Mouse (Mus musculus): ENCODE data around the gene Pde4d. TPM values are rescaled to one million over a fixed set of nuclear protein-coding genes. Genes with fewer than 3 reads are reported as not detected.

The Pde4d gene
- polyA plus RNA-seq, 1 experiment from 2014 or later, result 14.8 TPM

GRCm38 (mm10) chr13:109441401-109441973 lies 991.7 kb downstream of the Pde4d start:
- Histone ChIP-seq H3K4me3 (ENCODE audit: low read length) (peak overlapping the region; percentile 51), H3K9ac (ENCODE audit: low read depth, low read length) (peak overlapping the region; percentile 49; the same call in 1 of the 2 replicates), H3K9me3 (ENCODE audit: control insufficient read depth, low read length) (no peaks in the 10 kb centered on the region), H3K27ac (ENCODE audit: low read depth, low read length) (peak overlapping the region; percentile 69; the same call in 1 of the 2 replicates), H3K4me1 (ENCODE audit: control insufficient read depth, insufficient read depth, low read length) (peaks cover 13% of the 10 kb centered on the region; the same call in 1 of the 2 replicates), H3K36me3 (ENCODE audit: control insufficient read depth, insufficient read depth, low read length) (no peaks in the 10 kb centered on the region), H3K27me3 (ENCODE audit: control insufficient read depth, insufficient read depth, low read length) (no peaks in the 10 kb centered on the region), H3K4me2 (replicated peaks; ENCODE audit: low read depth, low read length) (peak overlapping the region; percentile 70)
- WGBS, result 19% methylated on average over 12 of the region's 12 CpGs
- ATAC-seq (ENCODE audit: low FRiP score, low TSS enrichment), result no peak

GRCm38 (mm10) chr13:109446138-109446537 lies 996.4 kb downstream of the Pde4d start:
- Histone ChIP-seq H3K27ac (ENCODE audit: low read depth, low read length) (no peak overlapping the region), H3K4me3 (ENCODE audit: low read length) (no peak overlapping the region), H3K36me3 (ENCODE audit: control insufficient read depth, insufficient read depth, low read length) (no peaks in the 10 kb centered on the region), H3K27me3 (ENCODE audit: control insufficient read depth, insufficient read depth, low read length) (no peaks in the 10 kb centered on the region), H3K4me2 (replicated peaks; ENCODE audit: low read depth, low read length) (no peak overlapping the region), H3K9me3 (ENCODE audit: control insufficient read depth, low read length) (no peaks in the 10 kb centered on the region), H3K9ac (ENCODE audit: low read depth, low read length) (no peak overlapping the region), H3K4me1 (ENCODE audit: control insufficient read depth, insufficient read depth, low read length) (0 out of 2 replicates have a peak, but pooled peaks cover 4% of the 10 kb centered on the region)
- no peak for ATAC-seq (ENCODE audit: low FRiP score, low TSS enrichment)
- 89% methylated on average over 7 of the region's 7 CpGs for WGBS

- no peak for ATAC-seq (ENCODE audit: low FRiP score, low TSS enrichment)
- Histone ChIP-seq H3K4me1 (ENCODE audit: control insufficient read depth, insufficient read depth, low read length) (no peaks in the 10 kb centered on the region), H3K27me3 (ENCODE audit: control insufficient read depth, insufficient read depth, low read length) (no peaks in the 10 kb centered on the region), H3K9ac (ENCODE audit: low read depth, low read length) (no peak overlapping the region), H3K4me3 (ENCODE audit: low read length) (no peak overlapping the region), H3K9me3 (ENCODE audit: control insufficient read depth, low read length) (no peaks in the 10 kb centered on the region), H3K36me3 (ENCODE audit: control insufficient read depth, insufficient read depth, low read length) (no peaks in the 10 kb centered on the region), H3K4me2 (replicated peaks; ENCODE audit: low read depth, low read length) (no peak overlapping the region), H3K27ac (ENCODE audit: low read depth, low read length) (no peak overlapping the region)
- 75% methylated on average over 5 of the region's 5 CpGs for WGBS
These were observed 998.4 kb downstream of the Pde4d start for GRCm38 (mm10) chr13:109448121-109448520.

- H3K4me3 ChIP-seq (ENCODE audit: low read length), result no peak overlapping the region
- ATAC-seq (ENCODE audit: low FRiP score, low TSS enrichment), result no peak
- H3K9me3 ChIP-seq (ENCODE audit: control insufficient read depth, low read length), result no peaks in the 10 kb centered on the region
- no peaks in the 10 kb centered on the region for H3K27me3 ChIP-seq (ENCODE audit: control insufficient read depth, insufficient read depth, low read length)
- H3K4me2 ChIP-seq (replicated peaks; ENCODE audit: low read depth, low read length), result no peak overlapping the region
- H3K4me1 ChIP-seq (ENCODE audit: control insufficient read depth, insufficient read depth, low read length), result no peaks in the 10 kb centered on the region
- no peak overlapping the region for H3K9ac ChIP-seq (ENCODE audit: low read depth, low read length)
- H3K36me3 ChIP-seq (ENCODE audit: control insufficient read depth, insufficient read depth, low read length), result no peaks in the 10 kb centered on the region
- H3K27ac ChIP-seq (ENCODE audit: low read depth, low read length), result no peak overlapping the region
These were observed 1024.6 kb downstream of the Pde4d start for GRCm38 (mm10) chr13:109474344-109474743.

- Histone ChIP-seq H3K27ac (ENCODE audit: low read depth, low read length) (no peak overlapping the region), H3K4me3 (ENCODE audit: low read length) (no peak overlapping the region), H3K36me3 (ENCODE audit: control insufficient read depth, insufficient read depth, low read length) (no peaks in the 10 kb centered on the region), H3K4me2 (replicated peaks; ENCODE audit: low read depth, low read length) (no peak overlapping the region), H3K9ac (ENCODE audit: low read depth, low read length) (no peak overlapping the region), H3K4me1 (ENCODE audit: control insufficient read depth, insufficient read depth, low read length) (0 out of 2 replicates have a peak, but pooled peaks cover 5% of the 10 kb centered on the region), H3K27me3 (ENCODE audit: control insufficient read depth, insufficient read depth, low read length) (no peaks in the 10 kb centered on the region), H3K9me3 (ENCODE audit: control insufficient read depth, low read length) (no peaks in the 10 kb centered on the region)
- 45% methylated on average over 7 of the region's 7 CpGs for WGBS
- peak; percentile 28; the same call in 1 of the 2 replicates for ATAC-seq (ENCODE audit: low FRiP score, low TSS enrichment)
These were observed 1031.7 kb downstream of the Pde4d start for GRCm38 (mm10) chr13:109481446-109481845.

GRCm38 (mm10) chr13:109486166-109486565 lies 1036.4 kb downstream of the Pde4d start:
- ATAC-seq (ENCODE audit: low FRiP score, low TSS enrichment), result 0 out of 2 replicates have a peak, but pooled peaks have one; percentile 46
- Histone ChIP-seq H3K27me3 (ENCODE audit: control insufficient read depth, insufficient read depth, low read length) (no peaks in the 10 kb centered on the region), H3K4me1 (ENCODE audit: control insufficient read depth, insufficient read depth, low read length) (0 out of 2 replicates have a peak, but pooled peaks cover 7% of the 10 kb centered on the region), H3K36me3 (ENCODE audit: control insufficient read depth, insufficient read depth, low read length) (no peaks in the 10 kb centered on the region), H3K9ac (ENCODE audit: low read depth, low read length) (no peak overlapping the region), H3K9me3 (ENCODE audit: control insufficient read depth, low read length) (no peaks in the 10 kb centered on the region), H3K27ac (ENCODE audit: low read depth, low read length) (no peak overlapping the region), H3K4me2 (replicated peaks; ENCODE audit: low read depth, low read length) (no peak overlapping the region), H3K4me3 (ENCODE audit: low read length) (no peak overlapping the region)
- WGBS, result 36% methylated on average over 6 of the region's 6 CpGs

- no peak overlapping the region for H3K4me3 ChIP-seq (ENCODE audit: low read length)
- H3K27ac ChIP-seq (ENCODE audit: low read depth, low read length), result no peak overlapping the region
- 45% methylated on average over 2 of the region's 2 CpGs for WGBS
- 0 out of 2 replicates have a peak, but pooled peaks cover 7% of the 10 kb centered on the region for H3K4me1 ChIP-seq (ENCODE audit: control insufficient read depth, insufficient read depth, low read length)
- no peak overlapping the region for H3K9ac ChIP-seq (ENCODE audit: low read depth, low read length)
- H3K9me3 ChIP-seq (ENCODE audit: control insufficient read depth, low read length), result no peaks in the 10 kb centered on the region
- no peaks in the 10 kb centered on the region for H3K27me3 ChIP-seq (ENCODE audit: control insufficient read depth, insufficient read depth, low read length)
- H3K36me3 ChIP-seq (ENCODE audit: control insufficient read depth, insufficient read depth, low read length), result no peaks in the 10 kb centered on the region
- no peak overlapping the region for H3K4me2 ChIP-seq (replicated peaks; ENCODE audit: low read depth, low read length)
- peak; percentile 39; the same call in 1 of the 2 replicates for ATAC-seq (ENCODE audit: low FRiP score, low TSS enrichment)
These were observed 1037.6 kb downstream of the Pde4d start for GRCm38 (mm10) chr13:109487378-109487777.

- WGBS, result 64% methylated on average over 2 of the region's 2 CpGs
- H3K4me3 ChIP-seq (ENCODE audit: low read length), result no peak overlapping the region
- H3K27ac ChIP-seq (ENCODE audit: low read depth, low read length), result no peak overlapping the region
- ATAC-seq (ENCODE audit: low FRiP score, low TSS enrichment), result no peak
- H3K9ac ChIP-seq (ENCODE audit: low read depth, low read length), result no peak overlapping the region
- H3K36me3 ChIP-seq (ENCODE audit: control insufficient read depth, insufficient read depth, low read length), result no peaks in the 10 kb centered on the region
- no peaks in the 10 kb centered on the region for H3K9me3 ChIP-seq (ENCODE audit: control insufficient read depth, low read length)
- H3K4me1 ChIP-seq (ENCODE audit: control insufficient read depth, insufficient read depth, low read length), result 0 out of 2 replicates have a peak, but pooled peaks cover 7% of the 10 kb centered on the region
- no peaks in the 10 kb centered on the region for H3K27me3 ChIP-seq (ENCODE audit: control insufficient read depth, insufficient read depth, low read length)
- H3K4me2 ChIP-seq (replicated peaks; ENCODE audit: low read depth, low read length), result no peak overlapping the region
These were observed 1041.1 kb downstream of the Pde4d start for GRCm38 (mm10) chr13:109490853-109491252.

- no peaks in the 10 kb centered on the region for H3K9me3 ChIP-seq (ENCODE audit: control insufficient read depth, low read length)
- 85% methylated on average over 4 of the region's 4 CpGs for WGBS
- no peak overlapping the region for H3K4me3 ChIP-seq (ENCODE audit: low read length)
- no peaks in the 10 kb centered on the region for H3K4me1 ChIP-seq (ENCODE audit: control insufficient read depth, insufficient read depth, low read length)
- no peak for ATAC-seq (ENCODE audit: low FRiP score, low TSS enrichment)
- H3K27me3 ChIP-seq (ENCODE audit: control insufficient read depth, insufficient read depth, low read length), result no peaks in the 10 kb centered on the region
- no peaks in the 10 kb centered on the region for H3K36me3 ChIP-seq (ENCODE audit: control insufficient read depth, insufficient read depth, low read length)
- H3K9ac ChIP-seq (ENCODE audit: low read depth, low read length), result no peak overlapping the region
- H3K4me2 ChIP-seq (replicated peaks; ENCODE audit: low read depth, low read length), result no peak overlapping the region
- H3K27ac ChIP-seq (ENCODE audit: low read depth, low read length), result no peak overlapping the region
These were observed 1042.1 kb downstream of the Pde4d start for GRCm38 (mm10) chr13:109491829-109492228.

Data from kidney, embryonic 14.5 days (tissue).